Mouse (Mus musculus) embryonic facial prominence, embryonic 15.5 days (tissue): ENCODE measurements around the gene Lgmn. TPM values are rescaled to one million over a fixed set of nuclear protein-coding genes. Genes with fewer than 3 reads are reported as not detected.

Source experiments
- ATAC-seq: fragments of 200-750 bp; cut with Nextera tagmentation; 2 replicates; pipeline ENCODE4 v1.8.0; 2017; ENCODE audit warnings: low read depth, moderate TSS enrichment; ENCODE audit not compliant: insufficient number of reproducible peaks, low FRiP score, low TSS enrichment
- H3K27ac ChIP-seq: fragments of 300-500 bp; sonication (generic); replicated peaks from 2 replicates; pipeline ENCODE4 v1.5.1; 2015; ENCODE audit warnings: mild to moderate bottlenecking, inconsistent platforms
- H3K27me3 ChIP-seq: fragments of 300-500 bp; sonication (generic); 2 replicates; pipeline ENCODE4 v1.6.1; 2015; ENCODE audit warnings: inconsistent platforms
- H3K36me3 ChIP-seq: fragments of 300-500 bp; sonication (generic); 2 replicates; pipeline ENCODE4 v1.6.1; 2015; ENCODE audit warnings: mild to moderate bottlenecking, inconsistent platforms
- H3K4me1 ChIP-seq: fragments of 300-500 bp; sonication (generic); 2 replicates; pipeline ENCODE4 v1.6.1; 2015; ENCODE audit warnings: inconsistent platforms
- H3K4me2 ChIP-seq: fragments of 300-500 bp; sonication (generic); replicated peaks from 2 replicates; pipeline ENCODE4 v1.6.1; 2015; ENCODE audit warnings: mild to moderate bottlenecking, inconsistent platforms
- H3K4me3 ChIP-seq: fragments of 300-500 bp; sonication (generic); replicated peaks from 2 replicates; pipeline ENCODE4 v1.5.1; 2015; ENCODE audit warnings: mild to moderate bottlenecking, inconsistent platforms
- H3K9ac ChIP-seq: fragments of 300-500 bp; sonication (generic); 2 replicates; pipeline ENCODE4 v1.6.1; 2015; ENCODE audit warnings: inconsistent platforms
- H3K9me3 ChIP-seq: fragments of 300-500 bp; sonication (generic); replicated peaks from 2 replicates; pipeline ENCODE4 v1.6.1; 2016; ENCODE audit warnings: inconsistent platforms
- WGBS: fragments of 180-500 bp; shearing (Covaris S2); methylation state at CpG from one replicate; pipeline ENCODE4 v1.1.7; 2015; 5-methylcytosine and 5-hydroxymethylcytosine counted together
- polyA plus RNA-seq: library from polyadenylated mRNA; unstranded; fragments of >200 nt; fragmentation: Nextera tagmentation; extraction: Ambion mirVana; gene quantifications from 2 replicates; pipeline ENCODE4 v1.2.1, GENCODE M21; 2015

The Lgmn gene
- 99.5 and 103 TPM in 2 replicates for polyA plus RNA-seq

DNA sequence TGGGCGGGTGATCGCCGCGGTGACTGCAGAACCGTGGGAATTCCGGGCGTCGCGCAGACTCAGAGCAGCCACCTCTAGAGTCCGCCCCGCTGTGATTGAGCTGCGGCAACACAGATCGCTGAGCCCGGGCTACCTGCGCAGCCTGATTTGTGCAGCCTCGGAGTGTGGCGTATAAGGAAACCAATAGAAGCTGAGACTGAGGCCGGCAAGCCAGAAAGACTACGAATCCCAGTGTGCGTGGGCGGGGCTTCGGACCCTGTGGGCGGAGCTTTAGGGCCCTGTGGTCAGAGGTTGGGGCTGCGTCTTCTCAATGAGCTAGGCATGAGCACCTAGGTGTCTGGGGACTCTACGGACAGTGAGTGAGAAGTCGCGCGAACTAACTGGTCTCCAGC, at the start of gene Lgmn:
Lgmn (minus strand) TSS at position 182 of the 392 bp plus-strand sequence.
- H3K9me3 ChIP-seq, result no peaks in the 10 kb centered on the region
- peak within 1 kb of the TSS; percentile 43 for H3K9ac ChIP-seq
- peak; percentile 99 for ATAC-seq
- peak within 1 kb of the TSS; percentile 79 for H3K27ac ChIP-seq
- H3K4me2 ChIP-seq, result peak within 1 kb of the TSS; percentile 62
- peaks cover 12% of the 10 kb centered on the region; the same call in 1 of the 2 replicates for H3K4me1 ChIP-seq
- H3K36me3 ChIP-seq, result no peaks in the 10 kb centered on the region
- H3K4me3 ChIP-seq, result peak within 1 kb of the TSS; percentile 62
- WGBS, result under 1% methylated on average over 28 of the region's 28 CpGs
- H3K27me3 ChIP-seq, result no peaks in the 10 kb centered on the region

DNA sequence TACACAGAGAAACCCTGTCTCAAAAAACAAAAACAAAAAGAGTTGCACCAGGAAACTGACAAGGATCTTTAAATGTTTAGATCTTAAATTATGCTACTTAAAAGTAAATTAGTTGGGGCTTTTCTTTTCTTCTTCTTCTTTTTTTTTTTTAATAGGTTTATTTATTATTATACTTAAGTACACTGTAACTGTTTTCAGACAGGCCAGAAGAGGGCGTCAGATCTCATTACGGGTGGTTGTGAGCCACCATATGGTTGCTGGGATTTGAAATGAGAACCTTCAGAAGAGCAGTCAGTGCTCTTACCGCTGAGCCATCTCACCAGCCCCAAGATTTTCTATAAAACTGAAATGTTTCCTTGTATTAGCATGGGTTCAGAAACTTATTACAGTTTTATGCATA, 45.3 kb upstream of the Lgmn start:
- Histone ChIP-seq H3K4me3 (no peak overlapping the region), H3K36me3 (peaks cover 75% of the 10 kb centered on the region), H3K27me3 (no peaks in the 10 kb centered on the region), H3K9ac (no peak overlapping the region), H3K9me3 (no peaks in the 10 kb centered on the region), H3K4me1 (no peaks in the 10 kb centered on the region), H3K27ac (no peak overlapping the region), H3K4me2 (no peak overlapping the region)
- 65% methylated on average over 3 of the region's 3 CpGs for whole genome bisulfite sequencing
- no peak for ATAC-seq

- Histone ChIP-seq H3K27ac (no peak overlapping the region), H3K4me2 (no peak overlapping the region), H3K36me3 (peaks cover 67% of the 10 kb centered on the region), H3K4me3 (no peak overlapping the region), H3K9ac (no peak overlapping the region), H3K9me3 (no peaks in the 10 kb centered on the region), H3K4me1 (no peaks in the 10 kb centered on the region), H3K27me3 (no peaks in the 10 kb centered on the region)
- ATAC-seq, result no peak
- 92% methylated on average over 4 of the region's 4 CpGs for WGBS
Measured at GRCm38 (mm10) chr12:102480481-102480880, 40.9 kb upstream of the Lgmn start.

DNA sequence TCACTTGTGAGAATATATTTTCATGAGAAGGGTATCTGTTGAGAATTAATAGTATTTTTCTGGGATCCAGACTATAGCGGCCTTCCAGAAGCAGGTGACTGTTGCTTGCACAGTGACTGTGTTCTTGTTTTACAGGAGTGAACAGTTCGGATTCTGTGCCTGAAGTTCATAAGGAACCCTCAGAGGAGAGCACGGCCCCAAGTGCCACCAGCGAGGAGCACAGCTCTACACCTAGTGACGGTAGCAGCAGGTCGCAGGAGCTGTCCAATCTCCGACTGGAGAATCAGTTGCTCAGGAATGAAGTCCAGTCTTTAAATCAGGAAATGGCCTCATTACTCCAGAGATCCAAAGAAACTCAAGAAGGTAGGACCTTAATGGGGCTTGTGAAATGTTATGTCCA, 34.8 kb upstream of the Lgmn start:
- WGBS, result 91% methylated on average over 7 of the region's 7 CpGs

DNA sequence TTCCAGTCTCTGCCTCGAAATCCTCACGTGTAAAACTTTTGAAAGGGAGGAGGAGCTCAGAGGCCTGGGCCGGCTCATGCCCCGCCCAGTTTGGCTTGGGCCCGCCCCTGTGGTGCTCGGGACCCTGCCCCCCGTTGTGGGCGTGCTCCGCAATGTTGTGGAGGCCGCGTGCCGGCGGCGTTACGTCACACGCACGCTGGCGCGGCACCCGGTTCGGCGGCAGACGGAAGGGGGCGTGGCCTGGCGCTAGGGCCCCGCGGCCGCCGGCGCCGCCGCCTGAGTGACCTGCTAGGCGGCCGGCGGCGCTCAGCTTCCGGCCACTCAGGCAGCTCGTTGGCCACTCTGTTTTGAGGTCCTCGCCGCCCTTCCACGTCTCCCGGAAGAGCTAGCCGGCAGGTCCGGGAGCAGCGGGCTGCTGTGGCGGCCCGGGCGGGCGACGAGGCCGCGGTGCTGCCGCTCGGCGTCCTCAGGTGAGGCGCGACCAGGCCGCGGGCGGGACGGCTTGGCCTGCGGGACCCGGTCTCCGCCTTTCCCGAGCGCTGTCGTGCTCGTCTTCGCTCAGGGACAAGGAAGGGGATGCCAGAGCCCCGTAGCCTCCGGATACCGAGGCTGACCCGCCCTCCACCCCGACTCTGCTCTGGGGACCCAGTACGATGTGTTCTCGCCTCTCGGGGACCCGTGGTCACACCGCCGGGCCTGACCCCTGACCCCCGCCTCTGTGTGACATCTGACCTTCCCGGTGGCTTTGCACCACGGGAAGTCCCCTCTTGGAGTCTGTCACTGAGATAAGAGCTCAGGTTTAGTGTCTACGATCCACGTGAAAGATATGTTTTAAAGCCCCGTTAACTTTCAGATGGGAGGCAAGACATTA, 29.5 kb upstream of the Lgmn start, which contains the start of gene Golga5:
Golga5 (plus strand) TSS at position 242 of the 871 bp plus-strand sequence.
- peak; percentile 99 for ATAC-seq
- Histone ChIP-seq H3K4me2 (peak within 1 kb of the TSS; percentile 77), H3K27ac (peak within 1 kb of the TSS; percentile 80), H3K36me3 (peaks cover 18% of the 10 kb centered on the region; the same call in 1 of the 2 replicates), H3K9me3 (no peaks in the 10 kb centered on the region), H3K4me3 (peak within 1 kb of the TSS; percentile 85), H3K27me3 (no peaks in the 10 kb centered on the region), H3K9ac (peak within 1 kb of the TSS; percentile 88), H3K4me1 (peaks cover 7% of the 10 kb centered on the region)
- under 1% methylated on average over 86 of the region's 86 CpGs for WGBS

More for the DNA sequence above, 34.8 kb upstream of the Lgmn start:
- Histone ChIP-seq H3K4me2 (no peak overlapping the region), H3K4me1 (peaks cover 7% of the 10 kb centered on the region), H3K9me3 (no peaks in the 10 kb centered on the region), H3K9ac (no peak overlapping the region), H3K36me3 (peaks cover 47% of the 10 kb centered on the region), H3K27me3 (no peaks in the 10 kb centered on the region), H3K4me3 (no peak overlapping the region), H3K27ac (no peak overlapping the region)
- no peak for ATAC-seq

DNA sequence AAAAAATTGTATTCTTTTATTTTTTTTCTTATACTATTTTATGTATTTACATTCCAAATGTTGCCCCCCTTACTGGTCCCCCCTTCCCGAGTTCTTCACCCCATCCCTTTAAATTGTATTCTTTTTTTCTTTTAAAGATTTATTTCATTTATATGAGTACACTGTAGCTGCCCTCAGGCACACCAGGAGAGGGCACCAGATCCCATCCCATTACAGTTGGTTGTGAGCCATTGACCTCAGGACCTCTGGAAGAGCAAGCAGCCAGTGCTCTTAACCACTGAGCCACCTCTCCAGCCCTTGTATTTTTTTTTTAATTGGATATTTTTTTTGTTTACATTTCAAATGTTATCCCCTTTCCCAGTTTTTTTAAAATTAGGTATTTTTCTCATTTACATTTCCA, 28.5 kb upstream of the Lgmn start:
- Histone ChIP-seq H3K4me2 (no peak overlapping the region), H3K27me3 (no peaks in the 10 kb centered on the region), H3K4me3 (no peak overlapping the region), H3K9me3 (no peaks in the 10 kb centered on the region), H3K27ac (no peak overlapping the region), H3K36me3 (0 out of 2 replicates have a peak, but pooled peaks cover 10% of the 10 kb centered on the region), H3K4me1 (peaks cover 7% of the 10 kb centered on the region), H3K9ac (no peak overlapping the region)
- 69% methylated on average over 1 of the region's 1 CpGs for WGBS
- no peak for ATAC-seq

DNA sequence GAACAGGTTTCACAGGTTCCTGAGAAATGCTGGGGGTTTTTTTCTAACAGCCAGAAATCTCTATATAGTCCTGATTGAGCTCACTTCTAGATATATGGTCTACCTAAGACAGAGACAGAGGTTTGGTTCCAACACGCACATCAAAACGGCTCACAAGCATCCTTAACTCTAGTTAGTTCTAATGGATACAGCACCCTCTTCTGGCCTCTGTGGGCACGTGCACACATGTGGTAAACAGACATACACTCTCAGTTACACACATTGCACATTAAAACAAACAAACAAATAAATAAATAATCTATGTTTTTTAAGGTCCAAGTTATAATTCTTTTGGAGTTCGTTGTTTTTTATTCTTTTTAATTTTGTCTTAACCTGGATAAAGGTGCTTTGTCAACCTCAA, 25.0 kb upstream of the Lgmn start:
- no peak for ATAC-seq
- H3K9me3 ChIP-seq, result no peaks in the 10 kb centered on the region
- H3K4me3 ChIP-seq, result no peak overlapping the region
- no peaks in the 10 kb centered on the region for H3K27me3 ChIP-seq
- no peak overlapping the region for H3K4me2 ChIP-seq
- H3K9ac ChIP-seq, result no peak overlapping the region
- no peaks in the 10 kb centered on the region for H3K4me1 ChIP-seq
- no peak overlapping the region for H3K27ac ChIP-seq
- H3K36me3 ChIP-seq, result no peaks in the 10 kb centered on the region
- 65% methylated on average over 4 of the region's 4 CpGs for WGBS

GRCm38 (mm10) chr12:102461177-102461576, 21.6 kb upstream of the Lgmn start:
- Histone ChIP-seq H3K27ac (no peak overlapping the region), H3K4me1 (no peaks in the 10 kb centered on the region), H3K4me3 (no peak overlapping the region), H3K4me2 (no peak overlapping the region), H3K9ac (no peak overlapping the region), H3K36me3 (no peaks in the 10 kb centered on the region), H3K27me3 (no peaks in the 10 kb centered on the region), H3K9me3 (no peaks in the 10 kb centered on the region)
- 47% methylated on average over 5 of the region's 5 CpGs for WGBS
- no peak for ATAC-seq

GRCm38 (mm10) chr12:102460014-102460413, 20.4 kb upstream of the Lgmn start:
- Histone ChIP-seq H3K9ac (no peak overlapping the region), H3K4me3 (no peak overlapping the region), H3K4me2 (no peak overlapping the region), H3K4me1 (no peaks in the 10 kb centered on the region), H3K9me3 (no peaks in the 10 kb centered on the region), H3K27me3 (no peaks in the 10 kb centered on the region), H3K27ac (no peak overlapping the region), H3K36me3 (no peaks in the 10 kb centered on the region)
- WGBS, result 71% methylated on average over 5 of the region's 5 CpGs
- no peak for ATAC-seq

- no peaks in the 10 kb centered on the region for H3K36me3 ChIP-seq
- H3K27ac ChIP-seq, result no peak overlapping the region
- 62% methylated on average over 7 of the region's 7 CpGs for WGBS
- no peaks in the 10 kb centered on the region for H3K4me1 ChIP-seq
- H3K9ac ChIP-seq, result no peak overlapping the region
- no peak overlapping the region for H3K4me2 ChIP-seq
- no peak for ATAC-seq
- H3K4me3 ChIP-seq, result no peak overlapping the region
- H3K9me3 ChIP-seq, result no peaks in the 10 kb centered on the region
- no peaks in the 10 kb centered on the region for H3K27me3 ChIP-seq
Measured at GRCm38 (mm10) chr12:102456467-102457193, 17.0 kb upstream of the Lgmn start.

- peak; percentile 54; the same call in 1 of the 2 replicates for ATAC-seq
- 38% methylated on average over 6 of the region's 6 CpGs for WGBS
- H3K27ac ChIP-seq, result no peak overlapping the region
Measured at GRCm38 (mm10) chr12:102453581-102453980, 14.0 kb upstream of the Lgmn start.

More at GRCm38 (mm10) chr12:102453581-102453980, 14.0 kb upstream of the Lgmn start:
- no peak overlapping the region for H3K4me3 ChIP-seq
- no peak overlapping the region for H3K9ac ChIP-seq
- H3K27me3 ChIP-seq, result no peaks in the 10 kb centered on the region
- no peaks in the 10 kb centered on the region for H3K4me1 ChIP-seq
- H3K36me3 ChIP-seq, result no peaks in the 10 kb centered on the region
- no peaks in the 10 kb centered on the region for H3K9me3 ChIP-seq
- H3K4me2 ChIP-seq, result no peak overlapping the region
